ENCODE assay signal across 13 mouse cellular contexts in genomic region chr1:171558898-171559297, GRCm38 (mm10). TPM values are rescaled to one million over a fixed set of nuclear protein-coding genes. Genes with fewer than 3 reads are reported as not detected.
A peak's percentile ranks its signal among the peaks of the same experiment; 100 is the strongest.
DNase-seq lines count a peak whose midpoint lies in the region.
"Had no signal": no experiment of that assay in that cellular context is flagged by ENCODE, and none has a peak within 500 bp of the region (broad histone marks: within the 10 kb centered on the region; RNA-seq: fewer than 3 reads in every experiment).

Gene Cd244a (plus strand): TSS chr1:171559193.

- DNase-seq in layer of hippocampus, adult 9-11 months = peak; percentile 50
- no peak for DNase-seq in layer of hippocampus, postnatal 14 days (ENCODE audit: low spot score in 2 of 2)
- DNase-seq in NIH3T3 (ENCODE audit: low read depth) = peak; percentile 8
- DNase-seq in lung, postnatal 14 days = peak; percentile 5
- peak; percentile 48 to 69 for DNase-seq in natural killer cell, adult 2 months (ENCODE audit: low spot score in 2 of 2)
- no peak for DNase-seq in left cerebral cortex, adult 11 months (ENCODE audit: low spot score)
- DNase-seq in retina, embryonic 14.5 days (ENCODE audit: low spot score) = no peak
- no peak for DNase-seq in frontal cortex, postnatal 10 days (ENCODE audit: low spot score in 2 of 2)
- DNase-seq: adrenal gland, postnatal 36 days; cerebellum, adult 18-20 months; kidney, adult 18-20 months; kidney, postnatal 4 days had no signal

RNA-seq across cellular contexts. Expression of gene Cd244a, which starts in this region (rescaled TPM):
- total RNA-seq in layer of hippocampus, postnatal 14 days (2021) = not detected
- total RNA-seq: MEL had no signal

Comparison
In these comparisons a context has a peak if more than half of its experiments do, and no peak if none do; other contexts are left out.
1. DNase-seq: peak in layer of hippocampus, adult 9-11 months (single experiment), NIH3T3 (single experiment), lung, postnatal 14 days (single experiment) and natural killer cell, adult 2 months (2 of 2); none in layer of hippocampus, postnatal 14 days (0 of 2), left cerebral cortex, adult 11 months (single experiment), retina, embryonic 14.5 days (single experiment) and frontal cortex, postnatal 10 days (0 of 2).